Mouse (Mus musculus): ENCODE measurements at regions not wholly inside any gene's neighbourhood (a gene's known extent, or its start where the extent isn't known, plus 50 kb on each side); places are given as distances from the start of the nearest gene placed in this dataset.
"Not testable (repeated sequence)": the region's sequence is repeated elsewhere in the genome, so short reads cannot be mapped to it uniquely, and the experiment has no call there.

- no peaks in the 10 kb centered on the region for H3K27me3 ChIP-seq (ENCODE audit: control insufficient read depth, insufficient read depth, low read length)
- no peaks in the 10 kb centered on the region for H3K36me3 ChIP-seq (ENCODE audit: control insufficient read depth, insufficient read depth, low read length)
- WGBS, result 88% methylated on average over 1 of the region's 1 CpGs
- no peak overlapping the region for H3K4me3 ChIP-seq (ENCODE audit: low read depth, low read length)
- H3K4me1 ChIP-seq (ENCODE audit: control insufficient read depth, insufficient read depth, insufficient read length, low read length), result peaks cover 12% of the 10 kb centered on the region; the same call in 1 of the 2 replicates
- TF ChIP-seq CTCF (IDR thresholded peaks at IDR 0.05; ENCODE audit: extremely low read depth, insufficient read length, insufficient replicate concordance, low read depth, low read length) (no peak), POLR2A (IDR thresholded peaks at IDR 0.05; ENCODE audit: low read depth, low read length) (no peak)
- H3K27ac ChIP-seq (ENCODE audit: insufficient read depth, low read depth, low read length), result no peak overlapping the region
Measured at GRCm38 (mm10) chr2:147979001-147979400, 67.8 kb downstream of the Foxa2 start.

GRCm38 (mm10) chr2:147974776-147975175 is 72.0 kb downstream of the Foxa2 start:
- Histone ChIP-seq H3K4me1 (ENCODE audit: control insufficient read depth, insufficient read depth, insufficient read length, low read length) (peaks cover 8% of the 10 kb centered on the region; the same call in 1 of the 2 replicates), H3K36me3 (ENCODE audit: control insufficient read depth, insufficient read depth, low read length) (no peaks in the 10 kb centered on the region), H3K4me3 (ENCODE audit: low read depth, low read length) (no peak overlapping the region), H3K27ac (ENCODE audit: insufficient read depth, low read depth, low read length) (peak overlapping the region; percentile 56; the same call in 1 of the 2 replicates), H3K27me3 (ENCODE audit: control insufficient read depth, insufficient read depth, low read length) (no peaks in the 10 kb centered on the region)
- TF ChIP-seq CTCF (IDR thresholded peaks at IDR 0.05; ENCODE audit: extremely low read depth, insufficient read length, insufficient replicate concordance, low read depth, low read length) (no peak), POLR2A (IDR thresholded peaks at IDR 0.05; ENCODE audit: low read depth, low read length) (no peak)
- 11% methylated on average over 2 of the region's 2 CpGs for WGBS

- TF ChIP-seq CTCF (IDR thresholded peaks at IDR 0.05; ENCODE audit: extremely low read depth, insufficient read length, insufficient replicate concordance, low read depth, low read length) (no peak), POLR2A (IDR thresholded peaks at IDR 0.05; ENCODE audit: low read depth, low read length) (no peak)
- Histone ChIP-seq H3K36me3 (ENCODE audit: control insufficient read depth, insufficient read depth, low read length) (no peaks in the 10 kb centered on the region), H3K4me1 (ENCODE audit: control insufficient read depth, insufficient read depth, insufficient read length, low read length) (peaks cover 3% of the 10 kb centered on the region; the same call in 1 of the 2 replicates), H3K27ac (ENCODE audit: insufficient read depth, low read depth, low read length) (peak overlapping the region; percentile 41; the same call in 1 of the 2 replicates), H3K4me3 (ENCODE audit: low read depth, low read length) (peak overlapping the region; percentile 25; the same call in 1 of the 2 replicates), H3K27me3 (ENCODE audit: control insufficient read depth, insufficient read depth, low read length) (no peaks in the 10 kb centered on the region)
- WGBS, result 16% methylated on average over 10 of the region's 10 CpGs
Measured at GRCm38 (mm10) chr2:147968671-147969070, 78.1 kb downstream of the Foxa2 start.

GRCm38 (mm10) chr2:147967829-147968529 is 78.8 kb downstream of the Foxa2 start:
- peak overlapping the region; percentile 41; the same call in 1 of the 2 replicates for H3K27ac ChIP-seq (ENCODE audit: insufficient read depth, low read depth, low read length)
- H3K27me3 ChIP-seq (ENCODE audit: control insufficient read depth, insufficient read depth, low read length), result no peaks in the 10 kb centered on the region
- peaks cover 3% of the 10 kb centered on the region; the same call in 1 of the 2 replicates for H3K4me1 ChIP-seq (ENCODE audit: control insufficient read depth, insufficient read depth, insufficient read length, low read length)
- H3K36me3 ChIP-seq (ENCODE audit: control insufficient read depth, insufficient read depth, low read length), result no peaks in the 10 kb centered on the region
- H3K4me3 ChIP-seq (ENCODE audit: low read depth, low read length), result peak overlapping the region; percentile 25; the same call in 1 of the 2 replicates
- no peak for TF ChIP-seq POLR2A (IDR thresholded peaks at IDR 0.05; ENCODE audit: low read depth, low read length)
- no peak for TF ChIP-seq CTCF (IDR thresholded peaks at IDR 0.05; ENCODE audit: extremely low read depth, insufficient read length, insufficient replicate concordance, low read depth, low read length)
- 20% methylated on average over 9 of the region's 9 CpGs for WGBS

GRCm38 (mm10) chr2:147963284-147963683 is 83.5 kb downstream of the Foxa2 start:
- not testable (repeated sequence) for H3K27ac ChIP-seq (ENCODE audit: insufficient read depth, low read depth, low read length); H3K4me1 ChIP-seq (ENCODE audit: control insufficient read depth, insufficient read depth, insufficient read length, low read length); H3K36me3 ChIP-seq (ENCODE audit: control insufficient read depth, insufficient read depth, low read length); H3K27me3 ChIP-seq (ENCODE audit: control insufficient read depth, insufficient read depth, low read length); H3K4me3 ChIP-seq (ENCODE audit: low read depth, low read length)
- 83% methylated on average over 1 of the region's 1 CpGs for WGBS

GRCm38 (mm10) chr2:147961633-147962032 is 85.1 kb downstream of the Foxa2 start:
- no peak overlapping the region for H3K4me3 ChIP-seq (ENCODE audit: low read depth, low read length)
- no peaks in the 10 kb centered on the region; the same call in 1 of the 2 replicates for H3K27me3 ChIP-seq (ENCODE audit: control insufficient read depth, insufficient read depth, low read length)
- no peak overlapping the region for H3K27ac ChIP-seq (ENCODE audit: insufficient read depth, low read depth, low read length)
- 16% methylated on average over 6 of the region's 6 CpGs for WGBS
- no peak for TF ChIP-seq CTCF (IDR thresholded peaks at IDR 0.05; ENCODE audit: extremely low read depth, insufficient read length, insufficient replicate concordance, low read depth, low read length)
- TF ChIP-seq POLR2A (IDR thresholded peaks at IDR 0.05; ENCODE audit: low read depth, low read length), result no peak
- no peaks in the 10 kb centered on the region for H3K36me3 ChIP-seq (ENCODE audit: control insufficient read depth, insufficient read depth, low read length)
- peaks cover 2% of the 10 kb centered on the region; the same call in 1 of the 2 replicates for H3K4me1 ChIP-seq (ENCODE audit: control insufficient read depth, insufficient read depth, insufficient read length, low read length)

GRCm38 (mm10) chr2:147954183-147954582 is 92.6 kb downstream of the Foxa2 start:
- WGBS, result 70% methylated on average over 2 of the region's 2 CpGs
- no peak overlapping the region for H3K4me3 ChIP-seq (ENCODE audit: low read depth, low read length)
- H3K4me1 ChIP-seq (ENCODE audit: control insufficient read depth, insufficient read depth, insufficient read length, low read length), result no peaks in the 10 kb centered on the region
- TF ChIP-seq CTCF (IDR thresholded peaks at IDR 0.05; ENCODE audit: extremely low read depth, insufficient read length, insufficient replicate concordance, low read depth, low read length), result no peak
- TF ChIP-seq POLR2A (IDR thresholded peaks at IDR 0.05; ENCODE audit: low read depth, low read length), result no peak
- no peaks in the 10 kb centered on the region; the same call in 1 of the 2 replicates for H3K27me3 ChIP-seq (ENCODE audit: control insufficient read depth, insufficient read depth, low read length)
- H3K36me3 ChIP-seq (ENCODE audit: control insufficient read depth, insufficient read depth, low read length), result no peaks in the 10 kb centered on the region
- no peak overlapping the region for H3K27ac ChIP-seq (ENCODE audit: insufficient read depth, low read depth, low read length)
